Mouse (Mus musculus) liver, embryonic 15.5 days (tissue): Measurements from ENCODE around the gene Ablim1. TPM values are rescaled to one million over a fixed set of nuclear protein-coding genes. Genes with fewer than 3 reads are reported as not detected.
A peak's percentile ranks its signal among the peaks of the same experiment; 100 is the strongest.

ENCODE experiments used
- ATAC-seq: fragments of 200-750 bp; cut with Nextera tagmentation; 2 replicates; pipeline ENCODE4 v1.8.0; 2017; ENCODE audit warnings: moderate number of reproducible peaks, mild to moderate bottlenecking, moderate library complexity; ENCODE audit not compliant: insufficient read depth
- H3K27ac ChIP-seq: fragments of 300-500 bp; sonication (generic); replicated peaks from 2 replicates; pipeline ENCODE4 v1.5.1; 2015; ENCODE audit warnings: mild to moderate bottlenecking, inconsistent platforms
- H3K27me3 ChIP-seq: fragments of 300-500 bp; sonication (generic); 2 replicates; pipeline ENCODE4 v1.6.1; 2015; ENCODE audit warnings: mild to moderate bottlenecking, inconsistent platforms
- H3K36me3 ChIP-seq: fragments of 300-500 bp; sonication (generic); replicated peaks from 2 replicates; pipeline ENCODE4 v1.6.1; 2015; ENCODE audit warnings: moderate library complexity, mild to moderate bottlenecking, inconsistent platforms
- H3K4me1 ChIP-seq: fragments of 300-500 bp; sonication (generic); replicated peaks from 2 replicates; pipeline ENCODE4 v1.6.1; 2015; ENCODE audit warnings: inconsistent platforms
- H3K4me2 ChIP-seq: fragments of 300-500 bp; sonication (generic); 2 replicates; pipeline ENCODE4 v1.6.1; 2015; ENCODE audit warnings: moderate library complexity, mild to moderate bottlenecking, inconsistent platforms
- H3K4me3 ChIP-seq: fragments of 300-500 bp; sonication (generic); replicated peaks from 2 replicates; pipeline ENCODE4 v1.5.1; 2015; ENCODE audit warnings: mild to moderate bottlenecking, inconsistent platforms
- H3K9ac ChIP-seq: fragments of 300-500 bp; sonication (generic); 2 replicates; pipeline ENCODE4 v1.6.1; 2015; ENCODE audit warnings: moderate library complexity, mild to moderate bottlenecking, inconsistent platforms
- H3K9me3 ChIP-seq: fragments of 300-500 bp; sonication (generic); replicated peaks from 2 replicates; pipeline ENCODE4 v1.6.1; 2016; ENCODE audit warnings: inconsistent platforms
- WGBS: fragments of 180-500 bp; shearing (Covaris S2); methylation state at CpG from one replicate; pipeline ENCODE4 v1.1.7; 2015; ENCODE audit warnings: mixed read lengths; ENCODE audit not compliant: insufficient replicate concordance; 5-methylcytosine and 5-hydroxymethylcytosine counted together
- polyA plus RNA-seq: library from polyadenylated mRNA; unstranded; fragments of >200 nt; fragmentation: Nextera tagmentation; extraction: Ambion mirVana; gene quantifications from 2 replicates; pipeline ENCODE4 v1.2.1, GENCODE M21; 2015

The Ablim1 gene
- polyA plus RNA-seq, 1 experiment from 2014 or later, result 9.5 TPM

DNA sequence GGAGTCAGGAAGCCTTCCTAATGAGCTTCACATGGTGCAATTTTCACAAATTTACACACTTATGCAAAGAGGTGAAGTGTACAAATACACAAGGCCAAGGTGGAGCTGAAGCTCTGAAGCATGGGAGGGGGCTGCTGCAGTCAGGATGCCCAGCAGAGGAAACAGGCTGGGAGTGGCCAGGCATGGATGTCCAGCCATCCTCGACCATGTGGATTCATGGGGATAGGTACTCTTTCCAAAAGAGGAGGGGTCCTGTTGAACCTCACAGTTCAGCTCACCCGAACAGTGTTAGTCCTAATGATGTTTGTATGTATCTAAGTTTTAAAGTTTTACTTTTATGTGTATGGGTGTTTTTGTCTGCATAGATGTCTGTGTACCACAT, 190.6 kb downstream of the Ablim1 start:
- H3K4me2 ChIP-seq, result no peak overlapping the region
- H3K9me3 ChIP-seq, result no peaks in the 10 kb centered on the region
- H3K27ac ChIP-seq, result 0 out of 2 replicates have a peak overlapping the region, but pooled peaks have one; percentile 29
- no peak overlapping the region for H3K4me3 ChIP-seq
- no peak for ATAC-seq
- H3K4me1 ChIP-seq, result peaks cover 8% of the 10 kb centered on the region; the same call in 1 of the 2 replicates
- 43% methylated on average over 2 of the region's 2 CpGs for WGBS
- no peaks in the 10 kb centered on the region for H3K36me3 ChIP-seq
- no peak overlapping the region for H3K9ac ChIP-seq
- 0 out of 2 replicates have a peak, but pooled peaks cover 2% of the 10 kb centered on the region for H3K27me3 ChIP-seq

DNA sequence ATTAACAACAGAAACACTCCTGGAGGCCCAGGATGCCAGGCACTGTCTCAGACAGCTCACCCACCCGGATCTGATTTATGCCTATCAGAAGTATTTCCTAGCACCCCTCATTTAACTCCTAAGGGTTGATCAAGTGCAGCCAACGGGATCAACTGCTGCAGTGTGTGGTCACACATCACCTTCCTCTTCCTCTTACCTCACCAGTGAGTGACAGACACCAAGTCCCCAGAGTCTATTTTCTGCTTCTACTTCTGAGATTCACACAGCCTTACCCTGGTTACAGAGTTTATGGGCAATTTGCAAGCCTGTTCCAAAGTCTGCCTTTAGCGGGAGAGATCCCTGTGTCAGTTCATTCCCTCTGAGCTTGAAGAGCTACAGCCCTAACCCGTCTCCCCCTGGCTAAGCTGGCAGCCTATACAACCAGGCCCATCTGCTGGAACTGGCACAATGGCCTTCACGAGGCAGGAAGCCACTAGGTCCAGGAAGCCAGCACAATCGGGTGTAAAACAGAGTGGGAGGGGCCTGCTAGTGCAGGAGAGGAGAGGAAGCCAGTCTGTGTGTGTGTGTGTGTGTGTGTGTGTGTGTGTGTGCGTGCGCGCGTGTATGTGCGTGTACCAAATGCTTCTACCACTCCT, 191.1 kb downstream of the Ablim1 start:
- WGBS, result 20% methylated on average over 11 of the region's 11 CpGs
- Histone ChIP-seq H3K9me3 (no peaks in the 10 kb centered on the region), H3K4me3 (no peak overlapping the region), H3K27me3 (0 out of 2 replicates have a peak, but pooled peaks cover 5% of the 10 kb centered on the region), H3K4me2 (no peak overlapping the region), H3K36me3 (no peaks in the 10 kb centered on the region), H3K9ac (no peak overlapping the region), H3K4me1 (peaks cover 13% of the 10 kb centered on the region; the same call in 1 of the 2 replicates), H3K27ac (0 out of 2 replicates have a peak overlapping the region, but pooled peaks have one; percentile 29)
- peak; percentile 39; the same call in 1 of the 2 replicates for ATAC-seq

DNA sequence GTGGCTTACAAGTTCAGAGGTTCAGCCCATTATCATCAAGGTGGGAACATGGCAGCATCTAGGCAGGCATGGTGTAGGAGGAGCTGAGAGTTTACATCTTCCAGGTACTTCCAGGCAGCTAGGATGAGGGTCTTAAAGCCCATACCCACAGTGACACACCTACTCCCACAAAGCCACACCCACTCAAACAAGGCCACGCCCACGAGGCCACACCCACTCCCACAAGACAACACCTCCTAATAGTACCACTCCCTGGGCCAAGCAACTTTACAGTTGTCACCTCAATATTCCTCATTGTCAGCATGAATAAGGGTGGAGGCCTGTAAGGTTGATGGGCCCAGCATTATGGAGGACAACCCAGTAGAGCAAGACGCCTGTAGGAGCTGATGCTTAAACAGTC, 192.5 kb downstream of the Ablim1 start:
- H3K27me3 ChIP-seq, result 0 out of 2 replicates have a peak, but pooled peaks cover 5% of the 10 kb centered on the region
- H3K9me3 ChIP-seq, result no peaks in the 10 kb centered on the region
- no peak overlapping the region for H3K27ac ChIP-seq
- no peak for ATAC-seq
- no peaks in the 10 kb centered on the region for H3K36me3 ChIP-seq
- H3K9ac ChIP-seq, result no peak overlapping the region
- H3K4me3 ChIP-seq, result no peak overlapping the region
- peaks cover 21% of the 10 kb centered on the region; the same call in 1 of the 2 replicates for H3K4me1 ChIP-seq
- 48% methylated on average over 3 of the region's 3 CpGs for WGBS
- H3K4me2 ChIP-seq, result no peak overlapping the region

DNA sequence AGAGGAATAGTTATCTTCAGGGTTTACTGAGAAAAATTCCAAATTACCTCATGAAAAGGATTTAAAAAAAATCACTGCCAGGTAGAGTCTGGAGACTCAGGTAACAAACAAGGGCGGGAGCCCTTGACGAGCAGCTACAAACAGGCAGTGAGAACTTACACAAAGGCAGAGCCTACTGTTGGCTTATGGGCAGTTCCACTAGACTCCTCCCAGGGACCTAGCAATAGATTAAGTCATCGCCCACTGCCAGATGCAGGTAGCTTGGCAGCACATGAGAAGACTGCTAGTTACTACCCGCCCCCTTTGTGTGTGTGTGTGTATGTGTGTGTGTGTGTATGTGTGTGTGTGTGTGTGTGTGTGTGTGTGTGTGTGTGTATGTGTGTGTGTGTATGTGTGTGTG, 193.7 kb downstream of the Ablim1 start:
- ATAC-seq, result no peak
- Histone ChIP-seq H3K9ac (no peak overlapping the region), H3K27me3 (0 out of 2 replicates have a peak, but pooled peaks cover 5% of the 10 kb centered on the region), H3K36me3 (no peaks in the 10 kb centered on the region), H3K4me2 (no peak overlapping the region), H3K27ac (no peak overlapping the region), H3K4me1 (peaks cover 32% of the 10 kb centered on the region), H3K4me3 (no peak overlapping the region), H3K9me3 (no peaks in the 10 kb centered on the region)
- 69% methylated on average over 4 of the region's 4 CpGs for WGBS

DNA sequence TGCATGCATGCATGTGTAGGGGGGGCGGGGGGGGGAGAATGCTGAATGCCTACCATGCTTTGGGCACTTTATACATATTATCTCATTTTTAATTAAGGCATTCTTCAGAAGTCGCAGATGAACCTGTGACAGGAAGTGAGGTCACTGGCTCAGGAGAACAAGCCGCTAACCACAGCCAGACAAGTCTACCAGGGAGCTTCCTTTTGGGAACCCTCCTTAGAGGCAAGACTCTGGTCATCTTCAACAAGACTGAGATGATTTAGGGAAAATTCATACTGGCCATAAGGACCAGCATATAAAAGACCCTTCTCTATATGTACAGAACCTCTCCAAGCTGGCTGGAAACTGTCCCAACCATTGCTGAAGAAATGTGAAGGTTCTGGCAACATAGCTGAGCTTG, 195.1 kb downstream of the Ablim1 start:
- Histone ChIP-seq H3K27ac (no peak overlapping the region), H3K9me3 (no peaks in the 10 kb centered on the region), H3K9ac (no peak overlapping the region), H3K4me3 (no peak overlapping the region), H3K4me2 (peak overlapping the region; percentile 38; the same call in 1 of the 2 replicates), H3K27me3 (0 out of 2 replicates have a peak, but pooled peaks cover 5% of the 10 kb centered on the region), H3K4me1 (peaks cover 39% of the 10 kb centered on the region), H3K36me3 (no peaks in the 10 kb centered on the region)
- WGBS, result 16% methylated on average over 3 of the region's 3 CpGs
- no peak for ATAC-seq

- WGBS, result 38% methylated on average over 22 of the region's 22 CpGs
- Histone ChIP-seq H3K9me3 (no peaks in the 10 kb centered on the region), H3K27ac (no peak overlapping the region), H3K36me3 (no peaks in the 10 kb centered on the region), H3K4me1 (peaks cover 38% of the 10 kb centered on the region), H3K9ac (no peak overlapping the region), H3K4me3 (peak overlapping the region; percentile 0; the same call in 1 of the 2 replicates), H3K27me3 (0 out of 2 replicates have a peak, but pooled peaks cover 5% of the 10 kb centered on the region), H3K4me2 (peak overlapping the region; percentile 38)
- ATAC-seq, result 0 out of 2 replicates have a peak, but pooled peaks have one; percentile 12
Measured at GRCm38 (mm10) chr19:57118785-57119565, 195.7 kb downstream of the Ablim1 start.

DNA sequence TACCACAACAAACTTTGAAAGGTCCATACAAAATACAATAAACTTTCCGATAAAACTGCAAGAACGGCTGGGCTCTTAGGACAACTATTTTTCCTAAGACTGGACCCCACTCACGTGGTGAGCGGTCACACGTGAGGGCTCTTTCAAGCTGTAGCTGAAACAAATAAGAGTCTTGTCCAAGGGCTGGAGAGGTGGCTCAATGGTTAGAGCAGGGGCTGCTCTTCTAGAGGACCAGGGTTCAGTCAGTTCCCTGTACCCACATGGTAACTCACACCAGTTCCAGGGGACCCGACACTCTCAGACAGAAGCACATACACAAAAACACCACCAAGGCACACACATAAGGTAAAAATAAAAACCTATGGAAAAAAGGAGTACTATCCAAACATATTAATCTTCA, 197.0 kb downstream of the Ablim1 start:
- Histone ChIP-seq H3K4me3 (no peak overlapping the region), H3K36me3 (no peaks in the 10 kb centered on the region), H3K27me3 (0 out of 2 replicates have a peak, but pooled peaks cover 5% of the 10 kb centered on the region), H3K4me2 (no peak overlapping the region), H3K9ac (no peak overlapping the region), H3K27ac (no peak overlapping the region), H3K9me3 (no peaks in the 10 kb centered on the region), H3K4me1 (peaks cover 34% of the 10 kb centered on the region)
- WGBS, result 39% methylated on average over 6 of the region's 6 CpGs
- ATAC-seq, result no peak

- 3% methylated on average over 7 of the region's 7 CpGs for WGBS
- H3K4me1 ChIP-seq, result peaks cover 40% of the 10 kb centered on the region
- peak; percentile 34; the same call in 1 of the 2 replicates for ATAC-seq
- no peaks in the 10 kb centered on the region for H3K36me3 ChIP-seq
- no peak overlapping the region for H3K4me3 ChIP-seq
- H3K9ac ChIP-seq, result no peak overlapping the region
- H3K27me3 ChIP-seq, result 0 out of 2 replicates have a peak, but pooled peaks cover 5% of the 10 kb centered on the region
- no peak overlapping the region for H3K4me2 ChIP-seq
- H3K9me3 ChIP-seq, result no peaks in the 10 kb centered on the region
- no peak overlapping the region for H3K27ac ChIP-seq
Measured at GRCm38 (mm10) chr19:57116871-57117501, 197.7 kb downstream of the Ablim1 start.

GRCm38 (mm10) chr19:57115670-57116069, 199.0 kb downstream of the Ablim1 start:
- Histone ChIP-seq H3K36me3 (no peaks in the 10 kb centered on the region), H3K27ac (no peak overlapping the region), H3K27me3 (0 out of 2 replicates have a peak, but pooled peaks cover 5% of the 10 kb centered on the region), H3K4me3 (no peak overlapping the region), H3K4me2 (no peak overlapping the region), H3K9ac (no peak overlapping the region), H3K4me1 (peaks cover 40% of the 10 kb centered on the region), H3K9me3 (no peaks in the 10 kb centered on the region)
- WGBS, result 46% methylated on average over 5 of the region's 5 CpGs
- no peak for ATAC-seq

GRCm38 (mm10) chr19:57114951-57115350, 199.8 kb downstream of the Ablim1 start:
- H3K27me3 ChIP-seq, result 0 out of 2 replicates have a peak, but pooled peaks cover 5% of the 10 kb centered on the region
- H3K4me2 ChIP-seq, result no peak overlapping the region
- 57% methylated on average over 5 of the region's 5 CpGs for WGBS
- H3K4me3 ChIP-seq, result no peak overlapping the region
- H3K9me3 ChIP-seq, result no peaks in the 10 kb centered on the region
- no peak for ATAC-seq
- H3K4me1 ChIP-seq, result peaks cover 40% of the 10 kb centered on the region
- no peak overlapping the region for H3K9ac ChIP-seq
- H3K36me3 ChIP-seq, result no peaks in the 10 kb centered on the region
- H3K27ac ChIP-seq, result no peak overlapping the region

DNA sequence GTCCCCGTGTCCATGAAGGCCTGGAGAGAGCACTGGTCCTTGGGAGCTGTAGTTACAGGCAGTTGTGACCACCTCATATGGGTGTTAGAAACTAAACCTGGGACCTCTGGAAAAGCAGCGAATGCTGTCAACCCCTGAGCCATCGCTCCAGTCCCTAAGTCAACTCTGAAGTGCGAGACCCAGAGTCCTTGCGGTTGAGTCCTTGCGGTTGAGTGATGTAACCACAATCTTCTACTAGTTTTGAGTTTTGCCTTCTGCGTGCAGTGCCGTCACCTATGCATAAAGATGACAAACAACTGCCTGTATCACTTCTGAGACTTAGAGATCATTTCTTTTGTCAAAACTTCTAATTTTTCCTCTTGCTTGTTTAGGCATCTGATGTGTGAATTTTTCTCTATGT, 200.7 kb downstream of the Ablim1 start:
- Histone ChIP-seq H3K27ac (no peak overlapping the region), H3K4me2 (no peak overlapping the region), H3K4me1 (peaks cover 35% of the 10 kb centered on the region)

More for the DNA sequence above, 200.7 kb downstream of the Ablim1 start:
- ATAC-seq, result no peak
- Histone ChIP-seq H3K9me3 (no peaks in the 10 kb centered on the region), H3K4me3 (no peak overlapping the region), H3K27me3 (0 out of 2 replicates have a peak, but pooled peaks cover 1% of the 10 kb centered on the region), H3K9ac (no peak overlapping the region), H3K36me3 (no peaks in the 10 kb centered on the region)
- WGBS, result 74% methylated on average over 8 of the region's 8 CpGs
